Mouse (Mus musculus): Measurements from ENCODE around the gene Ralbp1.

Ralbp1 gene

DNA sequence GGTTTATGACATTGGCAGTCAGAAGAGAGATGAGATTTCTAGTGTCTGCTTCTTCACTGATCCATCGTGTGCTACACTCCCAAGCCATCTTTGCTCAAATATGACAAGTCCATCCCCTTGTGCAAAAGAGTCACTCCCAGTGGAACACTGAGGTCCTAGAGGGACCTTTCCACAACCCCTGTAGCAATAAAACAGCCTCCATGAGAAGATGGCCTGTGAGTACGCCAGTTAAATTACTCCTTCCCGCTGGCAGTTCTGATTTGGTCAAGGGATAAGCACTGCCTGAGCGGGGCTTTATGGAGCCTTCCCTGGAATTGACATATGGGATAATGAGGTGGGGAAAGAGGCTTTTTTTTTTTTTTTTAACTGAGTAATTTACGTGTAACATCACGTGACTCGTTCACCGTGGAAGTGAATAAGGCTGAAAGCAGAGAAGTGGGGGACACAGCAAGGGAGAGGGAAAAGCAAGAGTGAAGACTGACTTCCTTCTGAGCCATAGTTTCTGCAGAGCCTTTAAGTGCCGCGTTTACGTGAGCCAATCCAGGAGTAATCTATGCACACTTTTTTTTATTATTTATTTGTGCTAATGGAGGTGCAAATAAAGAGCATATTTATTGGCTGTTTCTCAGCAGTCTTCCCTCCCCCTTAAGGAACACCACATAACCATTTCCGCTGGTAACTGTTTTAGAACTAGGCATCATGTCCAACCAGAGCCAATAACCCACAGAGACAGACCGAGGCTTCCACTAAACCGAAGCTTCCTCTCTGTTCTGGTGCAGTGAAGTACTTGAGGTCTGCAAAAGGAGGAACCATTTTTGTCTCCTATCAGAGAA, at the start of gene Ralbp1:
Gene Ralbp1, minus strand, starts transcription at position 102 of the 833 bp plus-strand sequence.
- peak; percentile 55 for DNase-seq (ENCODE audit: low read depth, low spot score)

DNA sequence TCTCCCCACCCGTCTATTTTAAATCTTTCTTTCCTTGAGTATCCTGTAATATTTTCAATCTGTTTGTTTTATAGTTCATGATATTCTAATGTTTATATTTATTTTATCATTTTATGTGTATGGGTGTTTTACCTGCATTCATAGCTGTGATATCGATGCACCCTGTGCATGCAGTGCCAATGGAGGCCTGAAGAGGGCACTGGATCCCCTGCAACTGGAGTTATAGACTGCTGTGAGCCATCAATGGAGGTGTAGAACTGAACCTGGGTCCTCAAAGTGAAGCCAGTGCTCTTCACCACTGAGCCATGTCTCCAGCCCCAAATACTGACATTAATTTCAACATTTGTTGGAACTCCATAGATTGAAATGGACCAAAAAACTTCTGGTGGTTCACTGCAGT, 48.1 kb upstream of the Ralbp1 start:
- DNase-seq (ENCODE audit: low read depth, low spot score), result peak; percentile 55

DNA sequence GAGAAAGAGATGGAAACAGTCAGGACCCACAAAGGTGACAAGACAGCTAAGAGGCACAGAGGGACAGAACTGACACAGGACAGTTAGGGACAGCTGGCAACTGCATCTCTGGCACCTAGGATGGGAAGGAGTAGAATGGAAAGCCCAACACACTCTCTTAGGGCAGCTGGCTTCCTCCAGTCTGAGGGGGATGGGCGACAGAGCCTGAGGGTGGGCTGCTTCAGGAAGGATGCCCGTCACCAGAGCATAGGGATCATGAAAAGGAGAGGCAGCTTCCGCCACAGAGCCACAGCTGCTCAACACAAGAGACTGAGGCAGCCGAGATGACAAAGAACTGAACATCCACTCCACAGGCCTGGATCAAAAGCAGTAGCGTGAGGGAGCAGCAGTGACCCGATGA, 45.9 kb upstream of the Ralbp1 start:
- DNase-seq (ENCODE audit: low read depth, low spot score), result no peak

DNA sequence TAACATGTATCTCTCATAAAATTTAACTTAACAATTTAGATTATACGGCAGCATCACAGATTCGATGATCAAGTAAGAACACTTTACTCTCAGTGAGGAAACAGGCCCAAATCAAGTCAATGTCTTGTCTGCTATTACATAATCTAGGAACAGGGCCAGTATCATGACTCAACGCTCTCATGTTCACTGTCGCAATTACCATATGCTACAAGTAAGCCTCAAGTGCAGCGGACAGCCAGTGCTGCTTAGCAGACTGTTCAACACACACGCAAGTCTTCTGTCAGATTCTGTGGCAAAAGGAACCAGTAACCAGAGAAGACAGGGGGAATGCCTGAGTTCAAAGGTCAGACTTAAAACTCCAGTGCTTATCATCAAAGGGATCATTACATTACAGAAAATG, 45.4 kb upstream of the Ralbp1 start:
- no peak for DNase-seq (ENCODE audit: low read depth, low spot score)

DNA sequence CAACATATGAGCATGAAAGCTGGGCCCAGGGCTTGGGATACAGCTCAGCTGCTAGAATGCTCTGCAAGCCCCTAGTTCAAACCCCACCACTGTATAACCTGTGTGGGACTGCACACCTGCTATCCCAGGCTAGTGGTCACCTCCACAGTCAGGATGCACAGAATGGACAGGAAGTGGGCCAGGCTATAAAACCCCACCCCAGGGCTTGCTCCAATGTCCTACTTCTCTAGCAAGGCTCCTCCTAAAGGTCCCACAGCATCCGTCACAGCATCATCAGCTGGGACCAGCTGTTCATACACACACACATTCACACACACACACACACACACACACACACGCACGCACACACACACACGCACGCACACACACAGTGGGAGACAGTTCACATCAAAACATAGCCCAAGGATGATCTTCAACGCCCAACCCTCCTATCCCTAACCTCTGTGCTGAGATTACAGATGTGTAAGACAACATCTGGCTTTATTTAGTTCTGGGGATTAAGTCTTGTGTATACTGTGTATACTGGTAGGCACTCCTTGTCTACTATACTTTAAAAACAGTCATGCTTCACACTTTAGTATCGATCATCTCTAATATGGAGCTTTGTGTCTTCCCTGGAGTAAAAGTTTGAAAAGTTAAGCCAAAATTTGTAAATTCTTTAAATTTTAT, 44.7 kb upstream of the Ralbp1 start:
- DNase-seq (ENCODE audit: low read depth, low spot score), result no peak

DNA sequence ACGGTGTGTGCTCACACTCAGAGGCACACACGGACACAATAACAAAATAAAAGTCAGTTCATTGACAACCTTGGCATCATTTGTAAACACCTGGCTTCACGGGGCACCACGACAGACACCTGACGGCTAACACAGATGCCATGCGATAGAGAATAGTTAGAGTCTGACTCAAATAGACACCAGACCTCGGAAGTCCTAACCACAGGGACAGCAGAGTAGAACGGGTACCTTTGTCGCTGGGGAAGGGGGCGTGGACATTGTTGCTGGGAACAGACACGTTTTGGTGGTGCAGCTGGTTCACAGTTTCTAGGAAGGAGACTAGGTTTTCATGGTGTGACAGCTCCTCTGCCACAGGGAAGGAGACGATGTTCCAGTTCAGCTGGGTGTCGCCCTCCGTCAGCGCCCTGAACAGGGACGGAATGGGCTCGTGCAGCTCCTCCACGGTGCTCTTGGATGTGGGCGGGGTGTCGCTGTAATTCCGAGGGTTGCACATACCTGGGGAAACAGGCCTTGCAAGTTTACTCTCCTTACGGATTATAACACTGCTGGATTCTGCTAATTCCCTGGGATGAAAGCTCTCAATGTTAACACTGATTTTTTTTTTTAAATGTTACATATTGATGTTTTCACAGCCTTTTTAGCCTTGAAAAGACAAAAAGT, 43.9 kb upstream of the Ralbp1 start:
- peak; percentile 70 for DNase-seq (ENCODE audit: low read depth, low spot score)

DNA sequence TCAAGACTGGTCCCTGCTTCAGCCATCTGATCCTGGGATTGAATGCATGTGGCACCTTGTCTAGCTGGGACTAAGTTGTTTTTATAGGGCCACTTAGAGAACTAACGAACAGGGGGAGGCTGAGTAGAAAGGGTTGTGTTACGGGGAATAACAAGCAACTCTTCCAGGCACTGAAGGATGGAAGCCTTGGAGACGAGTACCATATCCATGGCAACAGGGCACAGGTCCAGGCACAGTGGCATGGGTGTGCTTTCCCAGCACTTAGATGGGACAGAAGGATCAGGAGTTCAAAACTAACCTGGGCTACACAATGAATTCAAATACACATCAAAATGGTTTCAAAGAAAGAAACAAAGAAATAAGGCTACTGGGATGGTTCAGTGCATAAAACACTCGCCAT, 41.5 kb upstream of the Ralbp1 start:
- DNase-seq (ENCODE audit: low read depth, low spot score), result no peak

DNA sequence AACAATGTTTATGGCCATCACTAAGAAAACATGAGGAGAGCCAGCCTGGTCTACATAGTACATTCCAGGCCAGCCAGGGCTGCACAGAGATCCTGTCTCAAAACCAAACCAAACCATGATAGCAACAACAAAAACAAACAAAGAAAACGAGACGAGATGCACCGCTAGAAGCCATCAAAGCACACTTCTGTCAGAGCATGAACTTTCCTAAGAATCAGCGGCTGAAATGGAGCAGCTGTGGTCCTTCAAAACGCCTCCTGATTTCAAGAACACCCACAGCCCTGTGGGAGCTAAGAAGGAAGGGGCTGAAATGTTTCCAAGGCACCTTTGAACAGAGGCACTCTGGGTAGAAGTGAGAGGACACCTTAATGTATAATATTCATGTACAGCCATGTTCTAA, 38.6 kb upstream of the Ralbp1 start:
- DNase-seq (ENCODE audit: low read depth, low spot score), result no peak

DNA sequence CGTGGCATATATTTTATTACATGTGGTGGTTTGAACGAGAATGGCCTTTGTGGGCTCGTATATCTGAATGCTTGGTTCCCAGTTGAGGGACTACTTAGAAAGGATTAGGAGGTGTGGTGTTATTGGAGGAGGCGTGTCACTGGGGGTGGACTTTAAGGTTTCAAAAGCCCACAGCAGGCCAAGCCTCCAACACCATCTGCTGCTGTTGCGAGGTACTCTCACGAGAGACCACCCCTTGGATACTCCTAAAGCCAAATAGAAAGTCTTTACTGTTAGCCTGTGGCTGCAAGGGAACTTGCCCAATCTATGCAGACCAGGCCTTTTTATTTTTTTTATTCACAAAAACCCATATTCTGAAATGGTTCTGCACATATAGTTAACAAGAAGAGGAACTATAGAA, 36.4 kb upstream of the Ralbp1 start:
- DNase-seq (ENCODE audit: low read depth, low spot score), result no peak

DNA sequence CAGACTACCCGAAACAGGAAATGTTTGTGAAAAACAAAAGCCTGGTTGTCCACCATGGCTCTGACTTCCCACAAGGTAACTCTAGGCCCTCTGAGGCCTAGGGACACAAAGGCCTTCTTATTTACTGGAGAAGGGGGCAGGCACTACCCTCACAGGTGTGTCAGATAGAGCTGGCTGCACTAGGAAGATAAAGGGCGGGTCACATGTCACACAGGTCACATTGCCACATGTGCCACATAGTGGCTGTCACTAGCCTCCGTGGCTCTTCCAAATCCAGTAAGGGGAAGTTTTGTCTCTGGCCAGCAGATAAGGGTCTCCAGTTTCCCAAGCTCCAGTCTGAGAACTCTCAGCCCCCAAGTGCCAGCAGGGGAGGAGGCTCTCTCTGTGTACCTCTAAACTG, 33.6 kb upstream of the Ralbp1 start:
- no peak for DNase-seq (ENCODE audit: low read depth, low spot score)

DNA sequence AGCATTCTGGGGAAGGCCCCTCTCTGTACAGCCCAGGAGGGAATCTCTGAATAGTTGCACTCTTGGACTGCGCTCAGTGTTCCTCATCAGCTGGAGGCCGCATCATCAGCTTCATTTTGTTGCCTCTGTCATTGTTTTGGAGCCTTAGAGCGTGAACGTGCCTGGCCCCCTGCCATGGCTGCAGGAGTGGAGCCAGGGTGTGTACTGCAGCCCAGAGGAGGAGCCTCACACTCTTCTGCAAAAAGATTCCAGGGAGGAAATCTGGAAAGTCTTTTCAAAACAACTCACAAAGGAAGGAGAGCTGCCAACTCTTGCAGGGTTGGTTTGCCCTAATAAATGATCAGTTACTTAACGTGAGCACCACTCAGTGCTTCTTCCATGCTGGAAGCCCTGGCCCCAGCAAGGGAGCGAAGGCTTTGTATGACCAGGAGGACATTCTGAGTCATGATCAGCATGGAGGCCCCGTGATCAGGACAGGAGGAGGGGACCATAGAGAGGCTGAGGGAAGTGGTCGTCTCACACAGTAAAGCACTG, 30.6 kb upstream of the Ralbp1 start:
- DNase-seq (ENCODE audit: low read depth, low spot score), result no peak

DNA sequence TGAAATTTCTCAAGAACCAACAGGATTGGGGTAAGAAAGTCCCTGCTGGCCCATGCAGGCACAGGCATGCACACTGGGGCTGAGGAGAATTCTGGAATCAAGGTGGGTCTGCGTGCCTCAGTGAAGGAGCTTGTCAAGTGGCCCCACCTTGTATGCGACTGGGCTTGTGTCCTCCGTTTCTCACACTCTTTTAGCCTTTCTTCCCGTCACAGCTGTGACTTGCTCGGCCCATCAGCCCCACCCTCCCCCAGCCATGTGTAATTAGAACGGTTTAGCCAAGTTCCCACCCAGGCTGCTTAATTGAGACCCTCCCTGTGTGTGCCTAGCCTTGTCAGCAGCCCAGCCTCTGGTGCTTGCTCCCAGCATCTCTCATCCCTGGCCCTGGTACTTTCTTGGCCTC, 28.5 kb upstream of the Ralbp1 start:
- no peak for DNase-seq (ENCODE audit: low read depth, low spot score)

DNA sequence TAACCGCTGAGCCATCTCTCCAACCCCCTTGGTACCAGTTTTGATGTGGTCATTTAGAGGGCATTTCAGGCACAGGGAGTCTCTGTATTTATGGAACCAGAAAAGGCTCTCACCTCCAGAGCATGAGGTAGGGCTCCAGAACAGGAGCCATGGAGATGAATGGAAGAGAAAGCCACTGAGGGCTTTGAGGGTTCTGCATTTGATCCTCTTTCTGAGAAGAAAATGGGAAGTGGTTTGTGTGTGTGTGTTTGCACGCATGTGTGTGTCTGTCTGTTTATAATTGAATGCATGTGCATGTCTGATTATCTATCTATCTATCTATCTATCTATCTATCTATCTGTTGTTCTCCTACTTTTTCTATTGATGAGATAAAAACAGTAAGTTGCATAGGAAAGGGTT, 26.6 kb upstream of the Ralbp1 start:
- DNase-seq (ENCODE audit: low read depth, low spot score), result no peak

DNA sequence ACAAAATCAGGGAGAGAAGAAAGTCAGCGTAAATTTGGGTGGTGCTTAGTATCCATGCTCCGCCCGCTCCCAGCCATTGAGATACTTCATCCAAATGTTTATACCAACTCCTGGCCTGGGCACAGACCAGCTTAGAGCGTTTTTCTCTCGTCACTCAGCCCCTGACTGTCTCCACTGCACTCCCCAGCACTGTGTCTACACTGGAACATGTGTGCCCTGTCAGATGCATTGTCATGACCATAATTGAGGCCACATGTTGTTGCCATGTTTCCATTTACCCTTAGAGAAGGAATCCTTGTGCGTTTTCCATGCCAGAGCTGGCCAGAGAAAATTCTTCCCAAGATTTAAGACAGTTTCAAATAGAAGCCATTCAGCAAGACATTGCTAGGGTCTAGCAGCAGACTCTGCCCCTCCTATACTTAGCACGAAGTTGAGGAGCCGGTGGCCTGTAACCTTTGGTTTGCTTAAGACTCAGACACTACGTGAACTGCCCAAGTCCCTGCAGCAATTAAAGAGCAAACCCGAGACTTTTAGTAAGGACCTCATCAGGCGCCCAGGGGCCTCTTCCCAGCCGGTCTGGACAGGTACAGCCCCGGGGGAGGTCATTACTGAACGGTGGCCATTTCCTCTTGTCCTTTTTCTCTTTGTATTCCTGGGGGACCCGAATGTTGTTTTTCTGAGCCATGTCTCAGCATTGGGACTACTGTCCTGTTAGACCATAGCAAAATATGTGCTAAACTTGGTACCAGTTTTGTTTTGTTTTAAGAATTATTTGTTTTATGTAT, 25.9 kb upstream of the Ralbp1 start:
- DNase-seq (ENCODE audit: low read depth, low spot score), result no peak

DNA sequence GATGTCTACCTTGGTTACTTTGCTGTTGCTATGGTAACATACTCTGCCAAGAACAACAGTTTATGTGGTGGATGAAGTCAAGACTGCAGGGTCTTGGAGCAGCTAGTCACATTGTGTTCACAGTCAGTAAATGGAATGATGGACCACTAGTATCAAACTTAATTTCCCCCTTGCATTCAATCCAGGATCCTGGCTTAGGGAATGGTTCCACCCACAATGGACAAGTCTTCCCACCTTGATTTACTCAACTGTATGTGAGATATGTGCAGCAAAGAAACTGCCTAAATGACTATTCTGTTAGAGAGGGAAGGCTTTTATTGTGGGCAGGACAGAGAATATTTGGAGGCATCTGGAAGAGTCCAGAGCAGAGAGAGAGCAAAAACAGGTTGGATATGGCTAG, 22.7 kb upstream of the Ralbp1 start:
- no peak for DNase-seq (ENCODE audit: low read depth, low spot score)

DNA sequence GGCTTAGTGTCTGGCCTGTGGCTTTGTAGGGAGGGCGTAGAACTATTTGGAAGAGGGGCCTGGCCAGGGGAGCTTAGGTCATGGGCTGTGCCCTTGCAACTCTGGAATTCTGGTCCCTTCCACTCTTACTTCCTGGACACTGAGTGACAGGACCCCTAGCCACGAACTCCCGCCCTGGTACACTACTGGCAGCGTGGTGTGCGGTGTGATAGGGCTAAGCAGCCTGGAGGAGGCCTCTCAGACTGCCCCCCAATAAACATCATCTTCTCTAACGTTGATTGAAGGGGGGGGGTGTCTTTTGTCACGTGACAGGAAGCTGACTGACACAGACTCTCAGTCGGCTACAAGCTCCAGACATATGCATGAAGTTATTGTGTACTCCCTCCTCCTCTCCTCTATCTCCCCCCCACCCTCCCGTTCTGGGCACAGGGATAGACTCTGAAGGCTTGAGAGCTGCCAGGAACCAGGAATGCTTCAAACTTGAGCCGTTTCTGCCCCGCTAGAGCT, 21.4 kb upstream of the Ralbp1 start:
- DNase-seq (ENCODE audit: low read depth, low spot score), result peak; percentile 79

DNA sequence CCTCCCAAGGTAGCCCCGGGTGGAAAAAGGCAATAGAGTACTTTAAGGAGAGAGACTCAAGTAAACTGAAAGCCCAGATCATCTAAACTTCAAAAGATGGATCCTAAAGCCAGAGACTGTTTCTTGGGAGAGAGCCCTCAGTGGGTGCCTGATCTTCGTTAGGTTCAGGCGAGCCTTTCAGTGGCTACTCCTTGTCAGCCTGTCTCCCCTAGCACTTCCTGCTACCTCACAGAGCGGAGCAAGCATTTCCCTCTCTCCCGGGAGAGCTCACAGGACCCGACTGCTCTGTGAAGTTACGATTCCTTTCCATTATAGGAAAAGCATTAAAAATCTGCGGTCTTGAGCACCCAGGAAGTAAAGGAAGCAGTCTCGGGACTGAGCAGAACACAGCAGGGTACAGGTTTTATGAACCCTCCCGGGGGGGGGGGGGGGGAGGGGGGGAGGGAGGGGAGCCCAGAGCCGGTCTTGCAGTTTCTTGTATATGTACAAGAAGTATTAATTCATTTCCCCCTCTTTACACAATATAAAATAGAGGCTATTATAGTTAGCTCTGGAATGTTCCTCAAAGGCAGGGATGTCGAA, 20.8 kb upstream of the Ralbp1 start:
- DNase-seq (ENCODE audit: low read depth, low spot score), result peak; percentile 34

DNA sequence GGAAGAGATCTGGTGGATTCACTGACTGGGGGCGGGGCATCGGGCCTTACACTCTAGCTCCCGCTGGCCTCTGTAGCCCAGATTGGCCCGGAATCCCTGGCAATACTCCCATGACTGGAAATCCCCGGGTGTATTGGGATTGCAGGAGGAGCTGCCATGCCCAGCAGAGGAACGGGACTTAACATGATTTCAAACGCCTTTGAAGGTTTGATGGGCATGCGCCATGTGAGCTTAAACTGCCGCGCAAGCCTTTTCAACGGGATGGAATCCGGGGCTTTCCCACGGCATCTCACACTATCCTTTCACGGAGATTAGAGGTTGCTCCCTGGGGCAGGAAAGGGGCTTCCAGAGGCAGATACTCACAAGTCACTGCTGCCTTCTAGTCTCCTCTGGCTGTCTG, 19.6 kb upstream of the Ralbp1 start:
- no peak for DNase-seq (ENCODE audit: low read depth, low spot score)

DNA sequence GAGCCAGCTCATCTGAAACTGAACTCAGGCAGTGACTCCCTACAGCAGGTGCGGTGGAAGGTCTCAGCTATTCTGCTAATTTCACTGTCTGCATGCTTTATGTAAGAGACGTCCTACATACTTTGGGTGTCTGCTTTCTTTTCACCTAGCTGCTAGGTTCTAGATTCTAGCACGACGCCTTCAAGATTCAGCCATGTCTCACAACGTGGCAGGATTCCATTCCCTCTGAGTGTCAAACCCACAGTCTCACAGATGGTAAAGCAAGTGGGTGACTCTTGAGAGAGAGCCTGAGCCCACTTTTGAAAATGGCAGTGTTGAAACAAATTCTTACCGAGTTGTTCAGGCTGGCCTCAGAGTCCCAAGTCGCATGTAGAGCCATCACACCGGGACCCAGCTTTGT, 18.2 kb upstream of the Ralbp1 start:
- no peak for DNase-seq (ENCODE audit: low read depth, low spot score)

DNA sequence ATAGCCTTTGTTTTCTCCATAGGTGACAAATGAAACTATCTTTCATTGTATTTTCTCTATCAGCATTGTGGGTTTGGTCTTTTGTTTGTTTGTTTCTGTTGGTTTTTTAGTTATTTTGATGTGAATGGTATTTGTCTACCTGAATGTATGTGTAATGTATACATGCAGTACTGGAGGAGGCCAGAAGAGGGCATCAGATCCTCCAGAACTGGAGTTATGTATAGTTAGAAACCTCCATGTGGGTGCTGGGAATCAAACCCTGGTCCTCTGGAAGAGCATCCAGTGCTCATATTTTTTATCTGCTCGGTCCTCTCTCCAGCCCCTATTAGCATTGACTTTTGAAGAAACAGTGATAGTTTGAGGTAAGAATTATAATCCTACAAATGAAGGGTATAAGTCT, 17.4 kb upstream of the Ralbp1 start:
- peak; percentile 51 for DNase-seq (ENCODE audit: low read depth, low spot score)

DNA sequence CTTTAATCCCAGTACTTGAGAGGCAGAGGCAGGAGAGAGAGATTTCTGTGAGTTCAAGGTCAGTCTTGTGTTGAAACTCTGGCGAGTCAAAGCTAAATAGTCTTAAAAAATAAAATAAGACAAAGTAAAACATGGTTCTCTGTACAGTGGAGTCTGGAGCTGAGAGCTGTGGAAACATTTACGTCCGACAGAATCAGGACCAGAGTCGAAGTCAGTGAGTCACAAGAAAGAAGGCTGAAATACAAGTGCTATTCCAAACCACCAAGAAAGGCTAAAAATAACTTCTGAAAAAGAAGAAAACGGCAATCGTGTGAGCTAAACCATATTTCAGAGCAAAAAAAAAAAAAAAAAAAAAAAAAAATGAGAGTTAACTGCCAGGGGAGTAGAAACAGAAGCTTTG, 16.7 kb upstream of the Ralbp1 start:
- no peak for DNase-seq (ENCODE audit: low read depth, low spot score)

Data from CD4-positive, CD25-positive, alpha-beta regulatory T cell, adult 2 months (primary cell).